Mouse (Mus musculus) 3134 (cell line): ENCODE data around the gene Acsl3.
A peak's percentile ranks its signal among the peaks of the same experiment; 100 is the strongest.

Experiments
- DNase-seq: peaks from one replicate; pipeline ENCODE4 v3.0.0-alpha.2; 2011; ENCODE audit warnings: low spot score; ENCODE audit not compliant: insufficient read length; ENCODE audit errors: extremely low read depth

Gene Acsl3

GRCm38 (mm10) chr1:78737646-78738045 lies 80.0 kb downstream of the Acsl3 start:
- DNase-seq = no peak

- DNase-seq = no peak
Measured at GRCm38 (mm10) chr1:78740676-78741075, 83.1 kb downstream of the Acsl3 start.

GRCm38 (mm10) chr1:78742198-78742597 lies 84.6 kb downstream of the Acsl3 start:
- DNase-seq = no peak

GRCm38 (mm10) chr1:78743318-78743717 lies 85.7 kb downstream of the Acsl3 start:
- no peak for DNase-seq

GRCm38 (mm10) chr1:78745230-78745777 lies 87.7 kb downstream of the Acsl3 start:
- peak; percentile 65 for DNase-seq
